Mouse (Mus musculus) thymus, adult 18-20 months (tissue): ENCODE measurements around the gene Sh3rf1.

Experiments
- DNase-seq, 2 experiments: peaks; one replicate each; pipeline ENCODE4 v3.0.0; 2022; ENCODE audit warnings: mixed read lengths in 2 of 2

Sh3rf1 gene

DNA sequence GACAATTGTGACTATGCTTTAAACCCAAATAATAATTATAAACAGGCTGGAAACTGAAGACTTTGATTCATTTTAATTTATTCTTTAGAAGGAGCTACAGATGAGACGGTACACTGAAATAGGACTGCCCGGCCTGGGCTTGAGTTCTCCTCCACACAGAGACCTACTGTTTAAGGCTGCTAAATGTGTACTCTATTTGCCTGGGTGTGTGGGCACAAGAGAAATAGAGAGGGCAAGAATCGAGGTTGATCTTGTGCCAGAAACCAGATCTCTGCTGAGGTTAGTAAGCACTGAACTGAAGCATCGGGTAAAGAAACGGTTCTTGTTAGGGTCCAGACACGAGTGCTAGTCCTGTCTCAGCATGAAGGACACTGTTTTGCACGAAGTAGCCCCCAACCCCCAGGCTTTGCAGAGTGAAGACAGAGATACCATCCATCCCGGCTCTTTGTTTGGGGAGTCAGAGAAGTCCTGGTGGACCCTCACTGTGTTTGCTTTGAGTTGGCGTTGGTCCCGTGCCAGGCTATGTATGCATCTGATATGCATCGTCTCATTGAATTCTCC is 64.4 kb downstream of the Sh3rf1 start:
- DNase-seq = no peak

DNA sequence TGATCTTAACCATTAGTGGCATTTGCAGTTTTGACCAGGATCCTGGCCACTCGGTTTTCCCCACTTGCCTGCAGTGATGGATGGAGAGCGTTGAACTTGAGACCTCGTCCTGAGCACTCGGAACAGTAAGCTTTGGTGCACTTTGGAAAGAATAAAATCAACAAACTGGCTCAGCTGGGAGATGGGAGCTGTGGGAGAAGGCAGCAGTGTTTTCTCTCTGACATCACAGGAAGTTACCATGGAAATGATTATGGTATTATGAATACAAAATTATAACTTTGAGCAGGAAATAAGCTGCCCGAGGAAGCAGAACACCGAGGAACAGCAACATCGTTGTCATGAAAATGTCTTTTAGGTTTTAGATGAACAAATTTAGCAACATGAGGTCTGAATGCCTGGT is 65.0 kb downstream of the Sh3rf1 start:
- no peak for DNase-seq

DNA sequence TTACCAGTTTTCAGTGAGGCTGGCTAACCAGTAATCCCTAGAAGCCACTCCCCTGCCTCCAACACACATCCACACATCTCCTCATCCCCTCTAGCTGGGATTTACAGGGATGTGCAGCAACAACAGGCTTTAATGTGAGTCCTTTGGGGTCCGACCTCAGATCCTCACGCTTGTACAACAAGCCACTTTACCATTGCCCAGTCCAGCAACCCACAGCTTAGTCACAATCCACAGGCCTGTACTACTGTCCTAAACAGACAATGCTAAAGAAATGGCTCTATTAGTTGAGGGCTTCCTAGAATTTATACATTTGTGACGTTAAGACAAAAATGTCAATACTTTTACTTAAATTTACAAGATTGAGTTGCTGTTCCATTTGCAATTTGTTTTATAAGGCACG is 71.4 kb downstream of the Sh3rf1 start:
- no peak for DNase-seq

DNA sequence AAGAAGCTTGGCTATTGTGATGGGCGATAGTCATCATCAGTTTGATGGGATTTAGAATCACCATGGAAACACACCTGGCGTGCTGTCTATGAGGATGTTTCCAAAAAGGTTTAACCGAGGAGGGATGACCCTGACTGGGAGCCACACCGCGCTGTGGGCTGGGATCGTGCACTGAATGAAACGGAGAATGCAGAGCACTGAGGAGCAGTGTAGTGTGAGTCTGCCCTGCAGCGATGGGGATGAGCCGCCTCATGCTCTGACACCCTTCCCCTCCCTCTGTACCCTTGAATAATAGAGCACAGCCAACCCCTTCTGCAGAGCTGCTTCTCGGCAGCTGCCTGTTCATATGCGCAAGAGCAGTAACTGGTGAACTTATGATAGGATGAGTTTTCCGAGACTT is 71.8 kb downstream of the Sh3rf1 start:
- no peak for DNase-seq

DNA sequence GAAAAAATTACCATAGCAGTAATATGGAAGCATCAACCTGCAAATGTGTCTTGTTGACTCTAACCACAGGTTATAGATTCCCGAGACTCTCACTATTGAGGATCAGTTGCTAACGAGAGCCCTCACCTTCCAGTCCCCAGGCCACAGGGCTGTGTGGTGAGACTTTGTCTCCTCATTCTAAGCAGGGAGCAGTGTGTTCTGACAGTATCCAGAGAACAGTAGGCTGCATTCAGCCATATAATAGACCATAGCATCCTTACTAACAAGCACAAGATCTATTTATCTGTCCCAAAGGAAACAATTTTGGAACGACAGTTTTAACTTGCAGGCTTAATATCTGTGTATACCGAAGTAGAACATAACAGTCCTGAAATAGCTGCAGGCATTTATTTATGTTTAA is 75.2 kb downstream of the Sh3rf1 start:
- DNase-seq = no peak

DNA sequence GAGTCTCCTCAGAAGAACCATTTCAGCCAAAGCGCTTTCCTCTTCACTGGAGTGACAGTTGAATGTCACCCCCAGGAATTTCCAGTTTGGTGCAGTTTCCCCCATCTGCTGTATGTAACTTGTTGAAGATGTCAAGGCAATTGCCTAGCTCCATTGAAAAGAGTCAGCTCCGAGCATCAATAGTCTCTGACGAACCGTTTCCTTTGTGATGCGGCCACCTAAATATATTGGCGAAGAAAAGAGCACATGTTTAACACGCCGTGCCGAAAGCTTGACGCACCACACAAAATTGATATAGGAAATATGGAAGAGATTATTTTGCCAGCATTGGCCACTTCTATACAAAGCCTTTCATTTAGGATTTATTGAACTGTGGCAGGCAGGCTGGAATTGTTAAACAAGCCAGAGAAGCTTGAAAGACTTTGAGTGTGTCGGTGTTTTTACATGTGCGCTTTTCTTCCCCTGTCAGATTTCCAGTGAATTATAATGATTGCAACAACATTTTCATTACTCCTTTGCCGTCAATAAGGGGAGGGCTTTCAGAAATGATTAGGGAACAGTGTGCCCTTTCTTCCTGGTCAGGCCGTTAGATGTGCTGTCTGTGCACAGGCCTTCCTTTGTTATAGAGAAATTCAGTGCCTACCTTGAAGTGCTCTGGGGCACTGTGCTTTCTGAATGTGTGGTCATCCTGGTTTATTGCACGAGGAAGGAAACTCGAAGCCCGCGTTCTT is 77.8 kb downstream of the Sh3rf1 start:
- DNase-seq = no peak

DNA sequence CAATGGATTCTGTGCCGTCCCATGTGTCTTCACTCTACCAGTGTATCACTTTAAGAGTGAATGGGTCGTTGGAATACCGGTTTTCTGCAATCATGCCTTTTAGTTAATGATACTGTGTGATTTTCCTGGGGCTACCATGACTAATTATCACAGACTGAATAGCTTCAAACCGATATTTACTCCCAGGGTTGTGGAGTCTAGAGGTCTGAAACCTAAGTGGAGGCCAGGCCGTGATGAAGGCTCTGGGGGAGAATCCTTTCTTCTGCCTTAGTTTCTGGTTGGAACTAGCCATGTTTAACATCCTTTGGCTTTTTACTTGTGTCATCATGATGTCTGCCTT is 78.3 kb downstream of the Sh3rf1 start:
- no peak for DNase-seq

DNA sequence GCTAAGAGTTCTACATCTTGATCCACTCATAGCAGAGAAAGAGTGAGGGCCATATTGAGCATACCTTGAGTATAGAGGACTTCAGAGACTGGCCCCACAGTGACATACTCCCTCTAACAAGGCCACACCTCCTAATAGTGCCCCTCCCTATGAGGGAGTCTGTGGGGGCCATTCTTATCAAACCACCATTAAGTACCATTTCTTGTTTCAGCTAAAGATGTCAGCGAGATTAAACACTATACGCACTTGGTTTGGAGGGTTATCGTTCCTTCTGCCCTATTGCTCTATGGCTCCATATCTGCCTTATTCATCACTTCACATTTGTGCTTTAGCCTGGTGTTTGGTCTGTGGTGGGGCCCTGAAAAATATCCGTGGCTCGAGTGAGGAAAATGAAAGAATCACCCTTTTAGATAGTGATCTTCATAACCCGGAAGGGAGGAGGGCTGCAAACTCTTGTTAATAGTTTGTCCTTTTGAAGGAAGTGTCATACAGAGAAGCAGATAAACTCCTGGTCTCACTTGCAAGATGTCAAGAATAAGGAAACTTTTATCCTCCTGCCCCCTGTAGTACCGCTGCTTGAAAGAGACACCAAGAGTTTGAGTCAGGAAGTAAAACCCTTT is 81.9 kb downstream of the Sh3rf1 start:
- no peak for DNase-seq

DNA sequence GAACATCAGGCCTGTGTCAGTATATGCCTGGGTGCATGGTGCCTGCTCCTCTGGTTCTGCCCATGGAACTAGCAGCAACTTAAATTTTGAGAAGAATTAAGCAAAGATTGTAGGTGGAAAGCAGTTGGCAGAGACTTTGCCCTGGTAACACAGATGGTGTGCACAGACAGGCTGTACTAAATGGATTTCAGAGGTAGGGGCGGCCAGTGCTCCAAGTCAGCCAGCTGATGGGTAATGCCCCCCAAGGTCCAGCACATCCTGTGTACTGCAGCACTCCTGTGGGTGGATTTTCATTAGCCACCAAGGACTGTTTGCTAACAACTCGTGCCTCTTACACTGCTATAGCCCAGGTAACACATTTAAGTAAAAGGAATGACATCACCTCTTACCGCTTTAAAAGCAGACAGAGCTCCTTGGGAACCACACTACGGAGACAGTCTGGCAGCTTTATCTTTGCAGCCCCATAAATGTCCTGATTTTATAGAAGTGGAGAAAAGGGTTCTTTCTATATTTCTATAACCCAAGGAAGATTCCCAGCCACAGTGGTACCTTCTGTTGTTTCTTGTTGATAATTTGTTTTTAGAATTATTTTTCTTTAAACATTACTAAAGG is 82.9 kb downstream of the Sh3rf1 start:
- DNase-seq = no peak

DNA sequence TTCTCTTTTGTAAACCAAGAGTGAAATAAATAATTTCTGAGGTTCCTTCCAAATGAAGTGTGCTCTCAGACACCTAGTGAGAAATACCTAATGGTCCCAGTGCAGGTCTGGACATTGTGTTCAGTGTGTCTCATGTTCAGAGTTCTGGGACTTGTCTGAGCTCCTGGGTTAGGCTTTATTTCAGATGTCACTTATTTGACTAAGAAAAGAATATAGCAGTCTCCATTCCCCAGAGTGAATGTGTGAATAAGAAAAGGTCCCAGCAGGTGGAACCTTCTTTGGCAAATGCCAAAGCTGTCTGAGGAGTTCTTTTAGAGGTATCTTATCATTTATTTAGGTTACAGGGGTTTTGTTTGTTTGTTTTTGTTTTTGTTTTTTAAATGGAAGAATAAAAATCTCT is 85.2 kb downstream of the Sh3rf1 start:
- DNase-seq = no peak

DNA sequence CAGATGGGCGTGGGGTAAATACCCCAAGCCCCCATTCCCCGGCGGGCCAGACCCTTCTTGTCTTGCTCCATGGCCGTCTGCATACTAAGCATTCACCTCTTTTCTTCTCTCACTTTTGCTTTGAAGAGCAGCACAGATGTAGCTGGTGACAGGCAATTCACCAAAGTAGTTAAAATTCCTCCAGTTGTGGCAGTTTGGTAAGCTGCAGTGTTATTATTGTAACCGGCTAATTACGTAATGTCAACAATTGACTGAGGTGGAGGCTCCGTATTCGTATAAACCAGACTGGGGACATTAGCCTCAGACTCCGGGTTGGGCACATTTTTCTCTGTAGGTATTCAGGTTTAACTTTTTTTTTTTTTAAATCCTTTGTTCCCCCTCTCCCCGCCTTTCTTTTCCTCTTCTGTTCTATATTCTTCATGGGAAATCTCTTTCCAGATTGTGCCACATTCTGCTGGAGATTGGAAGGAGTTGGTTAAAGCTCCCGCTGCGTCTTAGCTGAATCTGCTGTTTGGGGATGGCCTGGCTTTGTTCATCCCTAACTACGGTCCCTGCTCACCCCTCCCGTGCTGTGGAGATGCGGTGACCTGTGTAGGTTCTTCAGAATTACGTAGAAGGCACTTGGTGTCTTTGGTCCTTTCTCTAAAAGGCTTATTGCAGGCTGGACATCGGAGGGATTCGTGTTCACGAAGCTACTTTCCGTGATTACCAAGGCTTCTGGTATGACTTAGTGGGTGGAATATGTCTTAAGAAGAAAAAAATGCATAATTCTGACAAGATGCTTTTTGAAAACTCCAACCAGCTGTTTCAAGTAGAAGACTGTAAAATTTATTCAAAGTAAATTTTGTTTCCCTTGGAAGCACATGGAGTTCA is 86.1 kb downstream of the Sh3rf1 start:
- DNase-seq = no peak

DNA sequence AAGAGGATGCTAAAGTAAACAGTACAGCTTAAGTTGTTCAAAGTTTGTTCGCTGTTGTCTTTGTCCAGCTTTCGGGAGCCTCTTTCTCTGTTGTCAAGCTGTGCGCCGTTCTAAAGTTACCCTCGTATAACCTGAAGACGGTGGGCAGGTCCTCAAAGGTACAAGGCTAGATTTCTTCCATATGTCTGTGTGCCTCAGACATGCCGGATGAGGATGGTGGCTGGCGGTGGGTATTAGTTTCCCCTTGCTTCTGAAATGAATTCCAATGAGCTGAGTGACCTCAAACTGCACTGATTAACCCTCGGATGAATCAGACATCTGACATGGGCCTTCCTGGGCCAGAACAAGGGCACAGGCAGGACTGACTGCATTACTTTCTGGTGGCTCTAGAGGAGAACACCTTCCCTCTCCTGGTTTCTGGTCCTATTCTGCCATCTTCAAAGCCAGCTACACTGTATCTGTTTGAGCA is 86.8 kb downstream of the Sh3rf1 start:
- no peak for DNase-seq

DNA sequence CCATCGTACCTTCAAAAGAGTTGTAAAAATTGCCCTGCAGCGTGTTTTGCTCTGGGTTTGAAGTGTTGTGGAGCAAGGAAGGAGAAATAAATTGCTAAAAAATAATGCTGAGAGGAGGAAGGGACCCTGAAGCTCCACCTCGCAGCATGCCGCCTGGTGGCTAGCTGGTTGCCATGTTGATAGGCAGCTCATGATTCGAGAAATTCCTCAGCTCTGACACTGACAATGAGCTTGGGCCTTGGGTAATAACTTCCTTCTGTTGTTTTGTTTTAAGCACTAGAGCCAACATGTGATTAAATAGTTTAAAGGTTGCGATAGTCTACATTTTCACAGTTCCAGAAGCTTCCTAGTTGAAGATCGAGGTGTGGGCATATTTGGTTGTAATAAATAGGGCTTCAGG is 89.3 kb downstream of the Sh3rf1 start:
- no peak for DNase-seq

- no peak for DNase-seq
These were observed 92.5 kb downstream of the Sh3rf1 start for GRCm38 (mm10) chr8:61316012-61316767.

DNA sequence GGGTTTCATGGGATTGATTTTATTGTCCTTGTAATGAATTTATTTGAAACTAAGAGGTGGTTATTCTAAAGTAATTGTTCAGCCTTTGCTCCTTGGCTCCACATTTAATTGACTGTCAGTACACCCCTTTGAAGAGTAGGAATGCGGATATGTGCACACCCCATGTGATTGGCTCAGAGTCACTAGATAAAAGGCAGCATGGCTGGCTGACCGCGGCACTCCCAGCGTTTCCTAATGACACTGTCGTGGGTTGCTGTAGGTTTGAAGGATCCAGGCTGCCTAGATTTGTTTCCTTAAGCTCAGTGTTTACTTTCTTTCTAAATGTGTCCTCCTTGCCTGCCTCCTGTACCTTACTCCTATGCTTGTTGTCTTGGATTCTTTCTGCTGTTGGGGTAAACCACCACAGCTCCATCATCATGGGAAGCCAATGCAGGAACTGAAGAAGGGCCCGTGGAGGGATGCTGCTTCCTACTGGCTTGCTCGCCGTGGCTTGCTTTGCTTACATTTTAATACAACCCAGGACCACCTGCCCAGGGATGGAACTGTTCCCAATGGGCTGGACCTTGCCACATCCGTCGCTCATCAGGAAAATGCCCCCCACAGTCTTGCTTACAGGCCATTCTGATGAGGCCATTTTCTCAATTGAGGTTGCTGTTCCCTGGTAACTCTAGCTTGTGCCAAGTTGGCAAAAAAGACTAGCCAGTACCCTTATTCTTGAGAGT is 93.3 kb downstream of the Sh3rf1 start:
- DNase-seq = no peak

DNA sequence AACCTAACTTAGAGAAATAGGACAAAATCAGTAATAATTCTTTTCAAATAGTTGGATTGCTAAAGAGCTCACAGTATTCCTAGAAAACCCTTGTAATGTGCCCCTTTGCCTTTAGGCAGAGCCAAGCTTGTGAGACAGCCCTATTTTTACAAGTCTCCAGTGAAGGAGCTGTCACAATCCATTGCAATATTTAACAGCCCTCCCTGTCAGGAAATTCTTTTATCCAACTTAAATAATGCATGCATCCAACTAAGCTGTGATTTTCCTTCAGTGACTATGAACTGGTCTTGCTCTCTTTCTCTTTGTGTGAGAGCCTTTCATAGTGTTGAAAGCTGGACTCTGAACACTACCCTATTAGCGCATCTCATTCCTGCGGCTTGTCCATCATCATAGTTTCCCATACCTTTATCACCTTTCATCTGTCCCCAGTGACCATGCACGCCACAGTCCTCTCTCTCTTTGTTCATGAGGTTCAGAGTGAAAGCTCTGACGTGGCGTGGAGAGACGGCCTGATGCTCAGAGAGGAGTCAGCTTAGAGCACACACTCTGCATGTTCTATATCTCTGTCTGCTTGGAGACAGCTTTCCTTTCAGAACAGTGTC is 94.0 kb downstream of the Sh3rf1 start:
- no peak for DNase-seq

GRCm38 (mm10) chr8:61321216-61321615 is 97.5 kb downstream of the Sh3rf1 start:
- DNase-seq = no peak

DNA sequence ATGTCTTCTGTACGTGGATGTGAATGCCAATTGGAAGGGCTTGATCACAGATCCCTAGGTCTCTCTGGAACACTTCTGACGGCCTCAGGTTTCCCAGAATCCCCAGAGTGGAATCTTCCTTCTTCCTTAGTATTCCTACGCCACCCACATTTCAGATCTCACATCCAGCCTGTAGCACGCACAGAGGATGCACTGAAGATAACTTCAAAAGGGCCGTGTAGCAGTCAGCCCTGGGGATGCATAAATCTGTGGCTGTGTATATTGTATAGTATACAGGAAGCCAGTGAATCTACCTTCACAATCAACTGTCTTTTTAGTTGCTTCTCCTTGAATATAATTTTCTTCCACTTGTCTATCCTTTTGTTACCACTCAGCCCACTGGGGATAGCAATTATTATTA is 98.1 kb downstream of the Sh3rf1 start:
- DNase-seq = no peak

DNA sequence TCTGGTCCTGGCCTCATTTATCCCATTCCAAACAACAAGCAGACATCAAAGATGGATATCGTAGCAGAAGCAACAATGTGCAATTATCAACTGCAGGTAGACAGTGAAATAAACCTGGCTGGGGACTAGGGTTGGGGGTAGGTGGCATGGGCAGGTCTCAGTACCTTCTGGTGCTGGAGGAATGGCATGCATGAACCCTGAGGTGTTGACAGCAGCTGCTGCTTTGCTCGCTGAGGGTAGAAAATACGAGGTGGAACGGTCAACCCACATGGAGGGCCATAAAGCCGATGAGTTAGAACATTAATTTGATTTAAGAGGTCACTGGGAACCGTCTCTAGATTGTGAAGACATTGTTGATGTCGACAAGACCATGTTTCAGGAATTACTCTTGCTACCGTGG is 98.8 kb downstream of the Sh3rf1 start:
- no peak for DNase-seq

DNA sequence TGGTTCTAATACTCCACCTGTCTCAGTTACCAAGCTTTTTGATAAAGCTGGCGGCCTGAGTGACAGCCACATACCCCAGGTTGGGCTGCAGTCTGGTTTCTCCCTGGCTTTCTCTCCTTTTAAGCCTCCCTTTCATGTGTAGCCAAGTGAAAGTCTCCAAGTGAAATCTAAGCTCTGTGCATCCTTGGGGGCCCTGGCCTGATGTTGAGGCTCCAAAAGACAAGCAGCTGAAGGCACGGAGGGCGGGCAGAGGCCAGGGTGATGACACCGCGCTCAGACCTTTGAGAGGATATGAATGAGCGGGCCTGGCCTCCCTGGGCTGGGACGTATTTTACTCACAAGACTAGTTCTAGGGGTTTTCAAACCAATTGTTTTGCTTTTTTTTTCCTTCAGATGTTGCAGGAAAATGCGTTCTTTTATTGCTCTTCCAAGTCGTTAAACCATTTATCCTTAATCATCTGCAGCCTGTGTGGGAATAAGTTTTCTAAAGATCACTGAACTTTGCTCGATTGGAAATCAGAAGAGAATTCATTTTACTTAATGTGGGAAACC is 100.8 kb downstream of the Sh3rf1 start:
- no peak for DNase-seq
